Mouse (Mus musculus) central nervous system, embryonic 18 days (tissue): ENCODE results near the gene Unc5b. TPM values are rescaled to one million over a fixed set of nuclear protein-coding genes. Genes with fewer than 3 reads are reported as not detected.

Experiments
- polyA plus RNA-seq: library from polyadenylated mRNA; depleted of rRNA; stranded (reverse); fragments of >200 nt; gene quantifications from 2 replicates; pipeline ENCODE4 v1.2.3, GENCODE M21; 2012; rRNA removed

Unc5b gene
- polyA plus RNA-seq: 4.7 and 5.4 TPM in 2 replicates

GRCm38 (mm10) chr10:60831379-60831778 is at the start of gene Unc5b:
TSS of gene Unc5b (minus strand) at chr10:60831581.

GRCm38 (mm10) chr10:60752040-60753020 is 79.1 kb downstream of the Unc5b start, which contains the start of gene Slc29a3:
TSS of gene Slc29a3 (minus strand) at chr10:60752794.

Other genes with a start within 250 kb of the Unc5b start
- gene Cdh23, start 135.1 kb downstream of the Unc5b start, polyA plus RNA-seq: 4.3 and 4.4 TPM in 2 replicates
- 7.0 and 7.9 TPM in 2 replicates for gene Slc29a3, start 78.8 kb downstream of the Unc5b start, polyA plus RNA-seq